Mouse (Mus musculus) heart, embryonic 15.5 days (tissue): ENCODE data around the gene Vsig8. TPM values are rescaled to one million over a fixed set of nuclear protein-coding genes. Genes with fewer than 3 reads are reported as not detected.

ENCODE experiments used
- ATAC-seq: fragments of 200-750 bp; cut with Nextera tagmentation; replicated peaks from 2 replicates; pipeline ENCODE4 v1.8.0; 2017; ENCODE audit warnings: low read depth, moderate TSS enrichment; ENCODE audit not compliant: insufficient number of reproducible peaks, insufficient read depth, low FRiP score
- H3K27ac ChIP-seq: fragments of 300-500 bp; sonication (generic); 2 replicates; pipeline ENCODE4 v1.5.1; 2015; ENCODE audit warnings: mild to moderate bottlenecking, inconsistent platforms
- H3K27me3 ChIP-seq: fragments of 300-500 bp; sonication (generic); 2 replicates; pipeline ENCODE4 v1.6.1; 2015; ENCODE audit warnings: inconsistent platforms
- H3K36me3 ChIP-seq: fragments of 300-500 bp; sonication (generic); 2 replicates; pipeline ENCODE4 v1.6.1; 2015; ENCODE audit warnings: mild to moderate bottlenecking, inconsistent platforms
- H3K4me1 ChIP-seq: fragments of 300-500 bp; sonication (generic); replicated peaks from 2 replicates; pipeline ENCODE4 v1.6.1; 2015; ENCODE audit warnings: inconsistent platforms
- H3K4me2 ChIP-seq: fragments of 300-500 bp; sonication (generic); 2 replicates; pipeline ENCODE4 v1.6.1; 2015; ENCODE audit warnings: inconsistent platforms, mild to moderate bottlenecking, moderate library complexity
- H3K4me3 ChIP-seq: fragments of 300-500 bp; sonication (generic); 2 replicates; pipeline ENCODE4 v1.5.1; 2015; ENCODE audit warnings: mild to moderate bottlenecking, inconsistent platforms
- H3K9ac ChIP-seq: fragments of 300-500 bp; sonication (generic); 2 replicates; pipeline ENCODE4 v1.6.1; 2015; ENCODE audit warnings: mild to moderate bottlenecking, inconsistent platforms
- H3K9me3 ChIP-seq: fragments of 300-500 bp; sonication (generic); replicated peaks from 2 replicates; pipeline ENCODE4 v1.6.1; 2016; ENCODE audit warnings: inconsistent platforms
- WGBS: fragments of 180-500 bp; shearing (Covaris S2); methylation state at CpG from one replicate; pipeline ENCODE4 v1.1.7; 2015; ENCODE audit warnings: mixed read lengths; 5-methylcytosine and 5-hydroxymethylcytosine counted together
- polyA plus RNA-seq: library from polyadenylated mRNA; unstranded; fragments of >200 nt; fragmentation: Nextera tagmentation; extraction: Ambion mirVana; gene quantifications from 2 replicates; pipeline ENCODE4 v1.2.1, GENCODE M21; 2015

Vsig8 gene
- polyA plus RNA-seq, 1 experiment from 2014 or later, result 0.34 TPM

DNA sequence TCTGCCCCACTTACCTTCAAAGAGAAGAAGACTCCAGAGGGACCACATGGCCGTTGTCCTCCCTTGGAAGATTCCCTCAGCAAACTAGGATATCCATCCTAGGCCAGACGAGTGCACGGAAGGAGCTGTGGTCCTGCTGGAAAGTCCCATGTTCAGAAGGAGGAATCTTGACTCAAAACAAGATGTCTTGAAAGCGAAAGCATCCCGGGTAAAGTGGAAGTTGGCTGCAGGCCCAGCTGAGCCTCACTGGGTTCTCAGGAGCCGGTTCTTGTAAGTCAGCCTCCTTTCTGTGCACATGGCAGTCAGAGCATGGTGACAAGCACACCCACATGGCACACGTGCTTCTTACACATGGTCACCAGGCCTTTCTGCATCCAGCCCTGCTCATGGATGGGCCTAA is 34.6 kb downstream of the Vsig8 start, which contains the start of gene Slamf8:
TSS of gene Slamf8 (minus strand) at position 184 of the 400 bp plus-strand sequence.
- H3K4me2 ChIP-seq, result no peak within 1 kb of the TSS
- no peaks in the 10 kb centered on the region for H3K36me3 ChIP-seq
- H3K9me3 ChIP-seq, result no peaks in the 10 kb centered on the region
- H3K9ac ChIP-seq, result no peak within 1 kb of the TSS
- WGBS, result 66% methylated on average over 7 of the region's 7 CpGs
- no peak within 1 kb of the TSS for H3K27ac ChIP-seq
- no peak within 1 kb of the TSS for H3K4me3 ChIP-seq
- peaks cover 3% of the 10 kb centered on the region for H3K4me1 ChIP-seq
- ATAC-seq, result no peak
- peaks cover 5% of the 10 kb centered on the region; the same call in 1 of the 2 replicates for H3K27me3 ChIP-seq

DNA sequence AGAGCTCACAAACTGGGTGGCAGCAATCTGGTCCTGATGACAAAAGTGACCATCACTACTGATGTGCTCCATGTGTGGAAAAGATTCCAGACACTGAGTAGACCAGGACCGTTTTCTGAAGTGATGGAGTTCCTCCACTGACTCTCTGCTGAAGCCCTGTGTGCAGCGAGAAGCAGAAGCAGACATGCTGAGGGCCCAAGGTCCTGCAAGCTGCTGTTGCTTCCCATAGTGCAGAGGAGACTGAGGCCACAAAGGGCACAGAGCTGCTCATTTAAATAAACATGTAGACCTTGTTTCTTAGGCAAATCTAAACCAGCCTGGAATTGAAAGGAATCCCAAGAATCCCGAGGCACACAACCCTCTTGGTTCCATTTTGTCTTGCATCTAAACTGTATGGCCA is 37.6 kb downstream of the Vsig8 start:
- ATAC-seq, result no peak
- Histone ChIP-seq H3K9ac (no peak overlapping the region), H3K27ac (no peak overlapping the region), H3K9me3 (no peaks in the 10 kb centered on the region), H3K4me3 (no peak overlapping the region), H3K4me2 (no peak overlapping the region), H3K27me3 (no peaks in the 10 kb centered on the region), H3K36me3 (no peaks in the 10 kb centered on the region), H3K4me1 (no peaks in the 10 kb centered on the region)
- 64% methylated on average over 3 of the region's 3 CpGs for WGBS

DNA sequence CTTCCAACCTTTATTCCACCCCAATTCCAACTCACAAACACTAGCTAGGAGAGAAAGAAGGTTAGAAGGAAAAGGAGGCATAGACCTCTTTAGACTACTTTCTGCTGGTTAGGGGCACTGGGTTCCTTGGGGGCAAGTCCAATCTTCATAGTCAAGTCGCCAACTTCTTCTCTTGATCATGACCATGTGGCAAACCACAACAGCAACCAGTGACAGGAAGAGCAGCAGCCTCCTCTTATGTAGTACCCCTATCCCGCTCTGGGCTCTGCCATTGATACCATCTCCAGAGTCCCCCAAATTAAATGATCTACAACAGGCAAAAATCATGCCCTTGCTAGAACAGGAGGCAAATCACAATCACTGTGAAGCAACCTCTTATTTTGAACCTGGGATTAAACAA is 38.2 kb downstream of the Vsig8 start:
- no peak for ATAC-seq

DNA sequence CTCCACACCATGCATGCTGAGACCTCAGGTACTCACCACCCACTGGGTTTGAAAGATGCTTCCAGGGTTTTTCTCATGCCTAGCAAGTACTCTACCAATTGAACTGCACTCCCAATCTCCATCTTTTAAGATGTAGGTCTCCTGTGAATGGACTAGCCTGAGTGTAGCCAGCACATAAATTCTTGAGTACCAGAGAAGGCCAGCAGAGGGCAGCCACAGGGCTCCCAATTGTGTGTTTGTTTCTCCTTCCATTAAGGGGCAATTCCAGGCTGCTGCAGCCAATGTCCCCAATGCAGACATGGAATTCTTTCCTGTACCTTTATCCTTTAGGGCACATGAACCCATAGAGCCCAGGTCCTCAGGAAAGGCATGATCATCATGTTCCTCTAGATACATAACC is 38.8 kb downstream of the Vsig8 start:
- no peaks in the 10 kb centered on the region for H3K36me3 ChIP-seq
- H3K9me3 ChIP-seq, result no peaks in the 10 kb centered on the region
- no peaks in the 10 kb centered on the region for H3K27me3 ChIP-seq
- H3K4me3 ChIP-seq, result no peak overlapping the region
- H3K4me2 ChIP-seq, result no peak overlapping the region
- H3K9ac ChIP-seq, result no peak overlapping the region
- no peak for ATAC-seq
- no peak overlapping the region for H3K27ac ChIP-seq
- H3K4me1 ChIP-seq, result no peaks in the 10 kb centered on the region

More for the DNA sequence above, 38.2 kb downstream of the Vsig8 start:
- Histone ChIP-seq H3K9ac (no peak overlapping the region), H3K4me1 (no peaks in the 10 kb centered on the region), H3K4me2 (no peak overlapping the region), H3K36me3 (no peaks in the 10 kb centered on the region), H3K27me3 (no peaks in the 10 kb centered on the region), H3K27ac (no peak overlapping the region), H3K9me3 (no peaks in the 10 kb centered on the region), H3K4me3 (no peak overlapping the region)
- 80% methylated on average over 2 of the region's 2 CpGs for WGBS

DNA sequence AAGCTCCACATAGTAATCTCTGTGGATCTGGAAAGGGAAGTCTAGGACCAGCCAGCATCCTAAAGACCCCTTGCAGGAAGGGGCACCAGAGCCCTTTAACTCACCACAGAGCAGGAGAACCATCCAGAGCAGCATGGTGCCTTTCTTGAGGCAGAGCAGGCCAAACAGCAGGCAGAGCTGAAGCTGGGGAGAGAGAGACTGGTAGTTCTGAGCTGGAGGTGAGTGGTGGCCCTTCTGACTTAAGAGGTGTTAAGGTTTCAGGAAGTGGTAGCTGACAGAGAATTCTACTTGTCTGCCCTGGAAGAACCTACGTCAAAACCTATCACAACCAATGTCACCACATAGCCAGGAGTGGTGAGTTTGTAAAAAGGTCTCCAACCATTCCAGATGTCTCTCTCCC is 46.6 kb downstream of the Vsig8 start, which contains the start of gene Fcrl6:
TSS of gene Fcrl6 (minus strand) at position 226 of the 400 bp plus-strand sequence.
- 43% methylated on average over 1 of the region's 1 CpGs for WGBS
- no peak within 1 kb of the TSS for H3K9ac ChIP-seq
- H3K4me3 ChIP-seq, result no peak within 1 kb of the TSS
- H3K9me3 ChIP-seq, result no peaks in the 10 kb centered on the region
- H3K27me3 ChIP-seq, result no peaks in the 10 kb centered on the region
- H3K36me3 ChIP-seq, result no peaks in the 10 kb centered on the region
- ATAC-seq, result no peak
- H3K4me2 ChIP-seq, result no peak within 1 kb of the TSS
- H3K27ac ChIP-seq, result no peak within 1 kb of the TSS
- H3K4me1 ChIP-seq, result no peaks in the 10 kb centered on the region

DNA sequence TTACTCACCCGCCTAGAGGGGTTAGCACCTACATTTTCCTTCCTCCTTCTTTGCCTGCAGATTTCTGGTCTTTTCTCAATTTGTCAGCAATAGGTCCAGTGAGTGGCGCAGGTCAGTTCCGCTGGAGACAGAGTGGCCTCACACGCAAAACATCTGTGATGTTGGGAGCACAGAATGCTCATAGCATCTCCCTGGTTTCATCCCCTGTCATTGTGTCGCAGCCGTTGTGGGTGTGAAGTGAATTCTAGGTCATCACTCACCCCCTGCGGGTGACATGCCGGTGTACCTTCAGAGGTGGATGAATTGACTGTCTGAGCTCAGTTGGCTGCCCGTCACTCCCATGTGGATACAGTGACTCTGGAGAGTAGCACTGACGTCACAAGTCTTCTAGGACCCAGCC is 55.6 kb downstream of the Vsig8 start:
- 68% methylated on average over 10 of the region's 10 CpGs for WGBS
- Histone ChIP-seq H3K9ac (no peak overlapping the region), H3K4me3 (no peak overlapping the region), H3K27me3 (0 out of 2 replicates have a peak, but pooled peaks cover 3% of the 10 kb centered on the region), H3K4me2 (no peak overlapping the region), H3K36me3 (no peaks in the 10 kb centered on the region), H3K4me1 (no peaks in the 10 kb centered on the region), H3K27ac (no peak overlapping the region), H3K9me3 (no peaks in the 10 kb centered on the region)
- ATAC-seq, result no peak

DNA sequence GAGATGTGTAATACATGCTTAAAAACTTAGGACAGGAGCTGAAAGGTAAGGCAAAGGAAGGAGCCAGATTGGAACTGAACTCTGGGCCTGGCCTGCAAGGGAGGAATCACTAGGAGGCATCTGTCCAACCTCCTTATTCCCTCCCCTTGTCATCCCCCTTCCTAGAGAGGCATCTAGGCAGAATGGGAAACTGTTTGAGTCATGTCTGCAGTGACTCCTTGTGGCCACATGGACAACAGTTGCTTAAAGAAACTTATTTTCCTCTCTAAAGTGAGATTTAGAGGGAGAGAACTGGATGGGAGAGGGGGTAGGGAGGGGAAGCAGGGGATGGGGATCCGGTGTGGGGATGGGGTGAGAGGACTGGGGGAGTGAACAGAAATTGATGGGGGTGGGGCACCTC is 57.0 kb downstream of the Vsig8 start:
- H3K27me3 ChIP-seq, result 0 out of 2 replicates have a peak, but pooled peaks cover 3% of the 10 kb centered on the region
- 65% methylated on average over 1 of the region's 1 CpGs for WGBS
- H3K9me3 ChIP-seq, result no peaks in the 10 kb centered on the region
- H3K9ac ChIP-seq, result no peak overlapping the region
- H3K4me3 ChIP-seq, result no peak overlapping the region
- no peak for ATAC-seq
- no peak overlapping the region for H3K27ac ChIP-seq
- H3K4me1 ChIP-seq, result peaks cover 5% of the 10 kb centered on the region; the same call in 1 of the 2 replicates
- no peak overlapping the region for H3K4me2 ChIP-seq
- no peaks in the 10 kb centered on the region for H3K36me3 ChIP-seq

Other genes with a start within 250 kb of the Vsig8 start
- gene Kcnj9, start 226.6 kb upstream of the Vsig8 start, polyA plus RNA-seq, result not detected in 2 replicates
- 0.03 and 0.06 TPM in 2 replicates for gene Kcnj10, start 214.7 kb upstream of the Vsig8 start, polyA plus RNA-seq
- 3.2 and 3.6 TPM in 2 replicates for gene Pigm, start 179.4 kb upstream of the Vsig8 start, polyA plus RNA-seq
- 0.83 and 1.1 TPM in 2 replicates for gene Slamf9, start 80.6 kb upstream of the Vsig8 start, polyA plus RNA-seq
- gene Igsf9, start 74.2 kb upstream of the Vsig8 start, polyA plus RNA-seq, result 2.9 and 7.7 TPM in 2 replicates
- gene Tagln2, start 55.9 kb upstream of the Vsig8 start, polyA plus RNA-seq, result 276 and 327 TPM in 2 replicates
- 2.3 and 3.3 TPM in 2 replicates for gene Cfap45, start 35.1 kb upstream of the Vsig8 start, polyA plus RNA-seq
- gene Slamf8, start 34.6 kb downstream of the Vsig8 start, polyA plus RNA-seq, result 0.23 TPM in 1 of 2 replicates, not detected in the other
- gene Fcrl6, start 46.6 kb downstream of the Vsig8 start, polyA plus RNA-seq, result not detected in 2 replicates
- 11.3 and 11.9 TPM in 2 replicates for gene Dusp23, start 77.0 kb downstream of the Vsig8 start, polyA plus RNA-seq
- gene Crp, start 142.1 kb downstream of the Vsig8 start, polyA plus RNA-seq, result 0.52 TPM in 1 of 2 replicates, not detected in the other